Mouse (Mus musculus) heart, embryonic 10.5 days (tissue): ENCODE results near the gene Dock4. TPM values are rescaled to one million over a fixed set of nuclear protein-coding genes. Genes with fewer than 3 reads are reported as not detected.

ENCODE experiments used
- DNase-seq: peaks from one replicate; pipeline ENCODE4 v3.0.0-alpha.2; 2017; ENCODE audit warnings: low spot score
- H3K27ac ChIP-seq: fragments of 300-500 bp; sonication (generic); 2 replicates; pipeline ENCODE4 v1.5.1; 2016; ENCODE audit warnings: mild to moderate bottlenecking
- H3K27me3 ChIP-seq: fragments of 300-500 bp; sonication (generic); 2 replicates; pipeline ENCODE4 v1.6.1; 2016; ENCODE audit warnings: mild to moderate bottlenecking; ENCODE audit not compliant: poor library complexity, insufficient read depth, severe bottlenecking
- H3K36me3 ChIP-seq: fragments of 300-500 bp; sonication (generic); 2 replicates; pipeline ENCODE4 v1.6.1; 2016; ENCODE audit warnings: mild to moderate bottlenecking, moderate library complexity
- H3K4me1 ChIP-seq: fragments of 300-500 bp; sonication (generic); 2 replicates; pipeline ENCODE4 v1.6.1; 2016; ENCODE audit warnings: mild to moderate bottlenecking
- H3K4me3 ChIP-seq: fragments of 300-500 bp; sonication (generic); 2 replicates; pipeline ENCODE4 v1.5.1; 2016; ENCODE audit warnings: mild to moderate bottlenecking, moderate library complexity
- H3K9me3 ChIP-seq: fragments of 300-500 bp; sonication (generic); 2 replicates; pipeline ENCODE4 v1.6.1; 2016; ENCODE audit warnings: mild to moderate bottlenecking, moderate library complexity
- WGBS: fragments of 180-500 bp; shearing (Covaris S2); methylation state at CpG from one replicate; pipeline ENCODE4 v1.1.7; 2016; 5-methylcytosine and 5-hydroxymethylcytosine counted together
- polyA plus RNA-seq: library from polyadenylated mRNA; unstranded; fragments of >200 nt; fragmentation: Nextera tagmentation; extraction: Ambion mirVana; gene quantifications from 2 replicates; pipeline ENCODE4 v1.2.1, GENCODE M21; 2016

Dock4 gene
- polyA plus RNA-seq, 1 experiment from 2014 or later: 10.5 TPM

GRCm38 (mm10) chr12:40714288-40714687 is 268.5 kb downstream of the Dock4 start:
- no peak overlapping the region for H3K27ac ChIP-seq
- WGBS: 70% methylated on average over 5 of the region's 5 CpGs
- no peak for DNase-seq
- no peaks in the 10 kb centered on the region for H3K27me3 ChIP-seq
- no peaks in the 10 kb centered on the region for H3K4me1 ChIP-seq
- no peaks in the 10 kb centered on the region for H3K9me3 ChIP-seq
- no peaks in the 10 kb centered on the region for H3K36me3 ChIP-seq
- H3K4me3 ChIP-seq: no peak overlapping the region

- Histone ChIP-seq H3K9me3 (no peaks in the 10 kb centered on the region), H3K4me1 (no peaks in the 10 kb centered on the region), H3K27ac (no peak overlapping the region), H3K36me3 (no peaks in the 10 kb centered on the region), H3K27me3 (no peaks in the 10 kb centered on the region), H3K4me3 (no peak overlapping the region)
- WGBS: 79% methylated on average over 2 of the region's 2 CpGs
- no peak for DNase-seq
Measured at GRCm38 (mm10) chr12:40715174-40715573, 269.4 kb downstream of the Dock4 start.

DNA sequence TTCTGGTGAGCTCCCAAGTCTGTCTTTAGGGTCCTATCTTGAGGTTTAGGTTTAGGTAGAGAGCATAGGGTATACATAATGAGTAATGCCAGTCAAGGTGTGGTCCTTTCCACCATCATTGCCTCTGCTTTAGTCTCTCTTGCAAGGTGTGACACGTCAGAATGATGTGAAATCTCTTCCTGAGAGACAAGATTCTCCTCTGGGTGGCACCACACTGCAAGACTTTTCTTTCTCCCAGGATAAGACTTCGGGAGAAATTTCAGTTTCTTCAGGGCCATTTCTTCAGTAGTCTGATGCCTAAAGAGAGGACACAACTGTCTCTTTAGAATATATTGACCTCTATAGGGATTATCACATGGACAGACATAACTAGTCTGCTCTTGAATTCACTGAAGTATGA is 282.6 kb downstream of the Dock4 start:
- no peak for DNase-seq
- no peaks in the 10 kb centered on the region for H3K36me3 ChIP-seq
- H3K27ac ChIP-seq: no peak overlapping the region
- no peaks in the 10 kb centered on the region for H3K27me3 ChIP-seq
- H3K4me3 ChIP-seq: no peak overlapping the region
- no peaks in the 10 kb centered on the region for H3K9me3 ChIP-seq
- WGBS: 75% methylated on average over 2 of the region's 2 CpGs
- no peaks in the 10 kb centered on the region for H3K4me1 ChIP-seq

DNA sequence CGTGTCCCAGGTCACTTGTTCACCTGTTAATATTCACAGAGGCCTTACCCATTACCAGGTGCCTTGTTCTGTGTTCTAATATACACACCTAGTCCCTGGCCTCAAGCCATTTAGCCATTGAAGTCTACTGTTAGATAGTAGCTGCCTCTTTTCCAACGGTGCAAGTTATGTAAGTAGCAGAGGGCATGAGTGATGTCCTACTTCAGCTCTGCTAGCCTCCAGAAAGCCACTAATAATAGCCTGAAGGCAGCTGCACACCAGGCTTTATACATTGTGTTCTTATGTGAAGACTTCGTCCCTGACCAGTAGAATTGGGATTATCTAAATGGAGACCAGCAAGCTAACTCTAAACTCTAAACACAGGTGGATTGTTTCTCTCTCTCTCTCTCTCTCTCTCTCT is 285.0 kb downstream of the Dock4 start:
- 71% methylated on average over 3 of the region's 3 CpGs for WGBS
- no peak for DNase-seq
- no peak overlapping the region for H3K27ac ChIP-seq
- no peaks in the 10 kb centered on the region for H3K36me3 ChIP-seq
- no peaks in the 10 kb centered on the region for H3K27me3 ChIP-seq
- no peak overlapping the region for H3K4me3 ChIP-seq
- H3K4me1 ChIP-seq: no peaks in the 10 kb centered on the region
- no peaks in the 10 kb centered on the region for H3K9me3 ChIP-seq

DNA sequence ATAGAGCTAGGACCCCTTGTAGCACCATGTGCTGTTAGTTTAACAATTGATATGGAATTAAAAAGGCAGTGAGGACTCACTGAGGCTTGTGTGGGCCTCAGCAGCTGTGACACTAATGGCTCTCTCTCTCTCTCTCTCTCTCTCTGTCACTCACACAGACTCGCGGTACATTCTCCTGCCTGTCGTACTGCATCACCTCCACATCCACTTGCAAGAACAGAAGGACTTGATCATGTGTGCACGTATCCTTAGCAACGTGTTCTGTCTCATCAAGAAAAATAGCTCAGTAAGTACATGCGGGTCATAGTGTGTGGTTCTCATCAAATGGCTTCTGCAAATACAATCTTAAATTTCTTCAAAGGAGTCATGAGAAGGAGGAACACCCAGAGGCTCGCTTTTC is 299.7 kb downstream of the Dock4 start:
- Histone ChIP-seq H3K27ac (no peak overlapping the region), H3K4me1 (no peaks in the 10 kb centered on the region), H3K4me3 (no peak overlapping the region), H3K27me3 (no peaks in the 10 kb centered on the region), H3K36me3 (no peaks in the 10 kb centered on the region), H3K9me3 (no peaks in the 10 kb centered on the region)
- 76% methylated on average over 7 of the region's 7 CpGs for WGBS
- no peak for DNase-seq

- DNase-seq: no peak
- H3K27ac ChIP-seq: no peak overlapping the region
- no peaks in the 10 kb centered on the region for H3K4me1 ChIP-seq
- H3K4me3 ChIP-seq: no peak overlapping the region
- no peaks in the 10 kb centered on the region for H3K27me3 ChIP-seq
- WGBS: 83% methylated on average over 3 of the region's 3 CpGs
- H3K9me3 ChIP-seq: no peaks in the 10 kb centered on the region
- no peaks in the 10 kb centered on the region for H3K36me3 ChIP-seq
Measured at GRCm38 (mm10) chr12:40746081-40746480, 300.3 kb downstream of the Dock4 start.

DNA sequence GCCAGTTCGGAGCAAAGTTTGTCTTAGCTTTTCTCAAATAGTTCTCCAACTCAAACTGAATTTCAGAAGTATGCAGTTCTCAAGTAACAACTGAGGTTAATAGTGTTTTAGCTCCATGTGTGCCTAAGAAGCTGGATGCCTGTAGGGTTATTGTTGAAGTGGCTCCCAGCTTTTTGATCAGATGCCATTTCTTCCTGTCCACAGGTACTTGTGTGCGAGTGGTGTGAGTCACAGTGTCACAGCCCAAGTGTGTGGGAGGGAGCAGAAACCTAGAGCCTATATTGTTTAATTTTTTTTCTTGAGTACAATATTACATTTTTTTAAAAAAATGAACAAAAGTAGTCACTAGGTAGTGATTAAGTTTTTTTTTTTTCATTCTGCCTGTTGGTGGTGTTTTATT is 313.5 kb downstream of the Dock4 start:
- DNase-seq: no peak
- Histone ChIP-seq H3K4me1 (no peaks in the 10 kb centered on the region), H3K36me3 (no peaks in the 10 kb centered on the region), H3K4me3 (no peak overlapping the region), H3K27me3 (no peaks in the 10 kb centered on the region), H3K9me3 (no peaks in the 10 kb centered on the region), H3K27ac (no peak overlapping the region)
- 86% methylated on average over 2 of the region's 2 CpGs for WGBS

GRCm38 (mm10) chr12:40767258-40767816 is 321.6 kb downstream of the Dock4 start:
- H3K4me3 ChIP-seq: no peak overlapping the region
- no peak for DNase-seq
- no peaks in the 10 kb centered on the region for H3K36me3 ChIP-seq
- WGBS: 83% methylated on average over 8 of the region's 8 CpGs
- H3K27me3 ChIP-seq: no peaks in the 10 kb centered on the region
- no peaks in the 10 kb centered on the region for H3K4me1 ChIP-seq
- no peaks in the 10 kb centered on the region for H3K9me3 ChIP-seq
- H3K27ac ChIP-seq: no peak overlapping the region

GRCm38 (mm10) chr12:40773091-40773490 is 327.3 kb downstream of the Dock4 start:
- 86% methylated on average over 1 of the region's 1 CpGs for WGBS
- H3K27ac ChIP-seq: no peak overlapping the region
- no peak overlapping the region for H3K4me3 ChIP-seq
- H3K36me3 ChIP-seq: no peaks in the 10 kb centered on the region
- no peak for DNase-seq
- no peaks in the 10 kb centered on the region for H3K4me1 ChIP-seq
- H3K27me3 ChIP-seq: no peaks in the 10 kb centered on the region
- no peaks in the 10 kb centered on the region for H3K9me3 ChIP-seq

DNA sequence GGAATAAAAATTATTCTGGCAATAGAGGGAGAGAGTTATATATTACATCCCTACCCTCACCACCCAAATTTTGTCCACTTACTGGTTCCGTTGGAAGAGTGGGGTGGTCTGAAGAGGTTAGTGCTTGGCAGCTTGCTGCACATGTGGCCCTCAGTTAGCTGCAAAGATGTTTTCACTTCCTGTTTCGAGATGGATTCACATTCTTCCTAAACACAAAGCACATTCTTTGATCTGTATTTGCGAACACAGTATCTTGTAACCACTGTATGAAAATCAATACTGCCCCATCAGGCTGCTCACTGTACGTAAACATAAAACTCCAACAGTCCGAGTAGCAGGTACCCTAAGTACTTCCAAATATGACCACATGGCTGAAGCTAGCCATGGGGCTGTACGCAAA is 335.8 kb downstream of the Dock4 start:
- H3K4me3 ChIP-seq: no peak overlapping the region
- H3K27me3 ChIP-seq: no peaks in the 10 kb centered on the region
- DNase-seq: no peak
- WGBS: 84% methylated on average over 6 of the region's 6 CpGs
- no peaks in the 10 kb centered on the region for H3K4me1 ChIP-seq
- no peaks in the 10 kb centered on the region for H3K36me3 ChIP-seq
- H3K27ac ChIP-seq: no peak overlapping the region
- H3K9me3 ChIP-seq: no peaks in the 10 kb centered on the region

DNA sequence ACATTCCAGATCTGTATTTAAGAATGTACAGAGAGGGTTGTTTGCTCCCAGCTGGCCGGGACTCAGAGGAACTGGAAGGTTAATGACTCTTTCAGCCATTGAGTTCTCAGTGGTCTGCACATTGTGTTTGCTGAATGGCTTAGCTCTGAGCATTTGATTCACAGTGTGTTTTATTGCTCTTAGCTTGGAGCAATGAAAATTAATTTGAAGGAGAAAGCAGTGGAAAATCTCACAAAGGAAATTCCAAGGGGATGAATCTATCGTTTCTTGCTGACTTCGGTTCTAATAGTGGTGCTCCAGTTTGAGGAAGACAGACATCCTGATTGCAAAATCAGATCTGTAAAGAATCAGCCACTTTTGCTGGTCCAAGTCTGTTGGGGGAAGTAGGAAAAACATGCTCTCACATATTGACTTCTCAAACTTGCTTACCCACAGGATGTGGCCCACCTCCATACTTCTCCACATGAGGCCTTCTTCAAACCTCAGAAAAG is 342.9 kb downstream of the Dock4 start:
- WGBS: 60% methylated on average over 3 of the region's 3 CpGs
- Histone ChIP-seq H3K27ac (no peak overlapping the region), H3K27me3 (peaks cover 4% of the 10 kb centered on the region; the same call in 1 of the 2 replicates), H3K4me1 (no peaks in the 10 kb centered on the region), H3K36me3 (no peaks in the 10 kb centered on the region), H3K4me3 (no peak overlapping the region), H3K9me3 (no peaks in the 10 kb centered on the region)
- no peak for DNase-seq

- no peaks in the 10 kb centered on the region for H3K36me3 ChIP-seq
- no peaks in the 10 kb centered on the region for H3K4me1 ChIP-seq
- 68% methylated on average over 10 of the region's 10 CpGs for WGBS
- no peak for DNase-seq
- H3K27ac ChIP-seq: no peak overlapping the region
- H3K4me3 ChIP-seq: no peak overlapping the region
- no peaks in the 10 kb centered on the region for H3K9me3 ChIP-seq
- H3K27me3 ChIP-seq: peaks cover 4% of the 10 kb centered on the region; the same call in 1 of the 2 replicates
Measured at GRCm38 (mm10) chr12:40789379-40790361, 343.9 kb downstream of the Dock4 start.

- Histone ChIP-seq H3K4me1 (0 out of 2 replicates have a peak, but pooled peaks cover 3% of the 10 kb centered on the region), H3K27me3 (peaks cover 4% of the 10 kb centered on the region; the same call in 1 of the 2 replicates), H3K36me3 (no peaks in the 10 kb centered on the region), H3K27ac (no peak overlapping the region), H3K9me3 (no peaks in the 10 kb centered on the region), H3K4me3 (no peak overlapping the region)
- 81% methylated on average over 5 of the region's 5 CpGs for WGBS
- DNase-seq: no peak
Measured at GRCm38 (mm10) chr12:40791221-40791620, 345.5 kb downstream of the Dock4 start.
